Mouse (Mus musculus) cerebellum, adult 2 months (tissue): ENCODE data around the gene Ccr5. TPM values are rescaled to one million over a fixed set of nuclear protein-coding genes. Genes with fewer than 3 reads are reported as not detected.
"Not testable (repeated sequence)": the region's sequence is repeated elsewhere in the genome, so short reads cannot be mapped to it uniquely, and the experiment has no call there.

Experiments used
- DNase-seq, 2 experiments: peaks; one replicate each; pipeline ENCODE4 v3.0.0; 2021
- H3K27ac ChIP-seq: fragments of 200-500 bp; 2 replicates; pipeline ENCODE4 v1.5.1; 2012; ENCODE audit warnings: low read length, control low read depth, inconsistent platforms; ENCODE audit not compliant: insufficient read depth
- H3K27me3 ChIP-seq: fragments of 200-500 bp; 2 replicates; pipeline ENCODE4 v1.6.1; 2012; ENCODE audit warnings: inconsistent platforms, mild to moderate bottlenecking, low read length, moderate library complexity; ENCODE audit not compliant: control insufficient read depth, insufficient read depth
- H3K4me1 ChIP-seq: fragments of 200-500 bp; 2 replicates; pipeline ENCODE4 v1.6.1; 2011; ENCODE audit warnings: low read length; ENCODE audit not compliant: control insufficient read depth, insufficient read depth
- H3K4me3 ChIP-seq: fragments of 200-500 bp; replicated peaks from 2 replicates; pipeline ENCODE3; 2011; ENCODE audit warnings: mild to moderate bottlenecking, low read depth, low read length, control low read depth; ENCODE audit not compliant: insufficient read depth
- CTCF ChIP-seq: fragments of 200-500 bp; IDR thresholded peaks from 2 replicates; pipeline ENCODE4 v1.5.1; 2011; ENCODE audit warnings: low read depth, mild to moderate bottlenecking, control low read depth, low read length, moderate library complexity, borderline replicate concordance; ENCODE audit not compliant: insufficient read depth
- POLR2A ChIP-seq: fragments of 200-500 bp; IDR thresholded peaks from 2 replicates; pipeline ENCODE4 v1.6.1; 2011; ENCODE audit warnings: low read length, control low read depth, borderline replicate concordance; ENCODE audit not compliant: insufficient read depth
- WGBS: fragments of 180-500 bp; shearing (Covaris S2); methylation state at CpG from one replicate; pipeline ENCODE4 v1.1.7; 2018; 5-methylcytosine and 5-hydroxymethylcytosine counted together
- polyA plus RNA-seq: library from polyadenylated mRNA; depleted of rRNA; stranded (reverse); fragments of >200 nt; gene quantifications from 2 replicates; pipeline ENCODE4 v1.2.3, GENCODE M21; 2012

Ccr5 gene
- polyA plus RNA-seq, 1 experiment = 1.8 TPM

- no peak for DNase-seq
- no peaks in the 10 kb centered on the region for H3K4me1 ChIP-seq
- H3K4me3 ChIP-seq = no peak overlapping the region
- H3K27me3 ChIP-seq = no peaks in the 10 kb centered on the region
- no peak for TF ChIP-seq POLR2A
- no peak for TF ChIP-seq CTCF
- H3K27ac ChIP-seq = no peak overlapping the region
- 55% methylated on average over 5 of the region's 5 CpGs for WGBS
These were observed 5.0 kb downstream of the Ccr5 start for GRCm38 (mm10) chr9:124126373-124126772.

GRCm38 (mm10) chr9:124127412-124127811 lies 6.1 kb downstream of the Ccr5 start:
- Histone ChIP-seq H3K4me3 (no peak overlapping the region), H3K4me1 (no peaks in the 10 kb centered on the region), H3K27me3 (no peaks in the 10 kb centered on the region), H3K27ac (no peak overlapping the region)
- 67% methylated on average over 4 of the region's 4 CpGs for WGBS
- TF ChIP-seq POLR2A (no peak), CTCF (no peak)
- DNase-seq = no peak

- no peaks in the 10 kb centered on the region for H3K27me3 ChIP-seq
- H3K4me3 ChIP-seq = no peak overlapping the region
- DNase-seq = peak in 1 of 2 experiments; percentile 2
- H3K27ac ChIP-seq = no peak overlapping the region
- TF ChIP-seq CTCF (peak; percentile 27; the same call in 1 of the 2 replicates), POLR2A (no peak)
- WGBS = 2% methylated on average over 1 of the region's 1 CpGs
- H3K4me1 ChIP-seq = no peaks in the 10 kb centered on the region
These were observed 7.0 kb downstream of the Ccr5 start for GRCm38 (mm10) chr9:124128379-124128778.

- H3K4me3 ChIP-seq, DNase-seq, H3K4me1 ChIP-seq, H3K27ac ChIP-seq, H3K27me3 ChIP-seq: not testable (repeated sequence)
- 78% methylated on average over 2 of the region's 2 CpGs for WGBS
These were observed 11.6 kb downstream of the Ccr5 start for GRCm38 (mm10) chr9:124132899-124133298.

GRCm38 (mm10) chr9:124134919-124135318 lies 13.6 kb downstream of the Ccr5 start:
- not testable (repeated sequence) for H3K4me1 ChIP-seq, H3K4me3 ChIP-seq, DNase-seq, H3K27ac ChIP-seq, H3K27me3 ChIP-seq
- 88% methylated on average over 1 of the region's 1 CpGs for WGBS

- TF ChIP-seq POLR2A (no peak), CTCF (no peak)
- Histone ChIP-seq H3K27me3 (no peaks in the 10 kb centered on the region), H3K4me3 (no peak overlapping the region), H3K27ac (no peak overlapping the region), H3K4me1 (no peaks in the 10 kb centered on the region)
- 85% methylated on average over 11 of the region's 11 CpGs for WGBS
- no peak for DNase-seq
These were observed 16.3 kb downstream of the Ccr5 start for GRCm38 (mm10) chr9:124137619-124138018.

- DNase-seq = no peak
- Histone ChIP-seq H3K4me1 (no peaks in the 10 kb centered on the region), H3K27me3 (no peaks in the 10 kb centered on the region), H3K4me3 (no peak overlapping the region), H3K27ac (no peak overlapping the region)
- WGBS = 77% methylated on average over 4 of the region's 4 CpGs
- no peak for TF ChIP-seq POLR2A
These were observed 16.9 kb downstream of the Ccr5 start for GRCm38 (mm10) chr9:124138055-124138775.

GRCm38 (mm10) chr9:124143678-124144077 lies 22.3 kb downstream of the Ccr5 start:
- TF ChIP-seq POLR2A (no peak), CTCF (no peak)
- WGBS = 82% methylated on average over 1 of the region's 1 CpGs

More at GRCm38 (mm10) chr9:124143678-124144077, 22.3 kb downstream of the Ccr5 start:
- H3K4me1 ChIP-seq = no peaks in the 10 kb centered on the region
- no peak overlapping the region for H3K27ac ChIP-seq
- no peak for DNase-seq
- no peak overlapping the region for H3K4me3 ChIP-seq
- no peaks in the 10 kb centered on the region for H3K27me3 ChIP-seq
